Mouse (Mus musculus): ENCODE measurements around the gene Klrb1. TPM values are rescaled to one million over a fixed set of nuclear protein-coding genes. Genes with fewer than 3 reads are reported as not detected.
"Not testable (repeated sequence)": the region's sequence is repeated elsewhere in the genome, so short reads cannot be mapped to it uniquely, and the experiment has no call there.

Klrb1 gene
- polyA plus RNA-seq, 1 experiment from 2014 or later, result not detected

DNA sequence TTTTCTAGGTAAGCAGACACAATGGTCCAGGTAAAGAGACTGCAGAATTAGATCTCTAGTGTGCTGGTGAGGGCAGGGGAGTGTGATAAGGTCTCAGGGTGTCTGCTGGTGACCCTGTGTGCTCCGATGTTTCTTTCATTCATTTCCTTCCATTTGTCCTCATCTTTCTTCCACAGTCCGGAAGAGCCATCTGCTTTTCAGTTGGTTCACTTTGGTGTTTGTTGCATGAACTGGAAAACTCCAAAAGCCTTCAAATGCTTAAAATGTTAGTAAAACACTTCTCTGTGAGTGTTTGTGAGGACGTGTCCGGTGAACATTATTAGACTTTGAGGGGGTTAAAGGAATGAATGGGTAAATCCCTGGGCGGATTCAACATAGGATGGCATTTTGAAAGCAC, 38.3 kb upstream of the Klrb1 start:
- 37% methylated on average over 5 of the region's 5 CpGs for WGBS
- DNase-seq (ENCODE audit: low spot score), result no peak
- Histone ChIP-seq H3K9ac (ENCODE audit: low read length) (peak overlapping the region; percentile 25; the same call in 1 of the 2 replicates), H3K27me3 (replicated peaks; ENCODE audit: control insufficient read depth, insufficient read depth, low read length) (no peaks in the 10 kb centered on the region), H3K4me1 (replicated peaks; ENCODE audit: control insufficient read depth, insufficient read depth, low read length) (no peaks in the 10 kb centered on the region), H3K4me2 (ENCODE audit: low read length) (peak overlapping the region; percentile 46), H3K27ac (ENCODE audit: low read depth) (peak overlapping the region; percentile 33; the same call in 1 of the 2 replicates), H3K36me3 (ENCODE audit: control insufficient read depth, insufficient read depth, low read length) (no peaks in the 10 kb centered on the region), H3K4me3 (ENCODE audit: low read depth, low read length) (peak overlapping the region; percentile 76), H3K9me3 (ENCODE audit: control insufficient read depth, low read length) (no peaks in the 10 kb centered on the region)
- ATAC-seq (replicated peaks; ENCODE audit: low FRiP score, low TSS enrichment, low read depth), result no peak

DNA sequence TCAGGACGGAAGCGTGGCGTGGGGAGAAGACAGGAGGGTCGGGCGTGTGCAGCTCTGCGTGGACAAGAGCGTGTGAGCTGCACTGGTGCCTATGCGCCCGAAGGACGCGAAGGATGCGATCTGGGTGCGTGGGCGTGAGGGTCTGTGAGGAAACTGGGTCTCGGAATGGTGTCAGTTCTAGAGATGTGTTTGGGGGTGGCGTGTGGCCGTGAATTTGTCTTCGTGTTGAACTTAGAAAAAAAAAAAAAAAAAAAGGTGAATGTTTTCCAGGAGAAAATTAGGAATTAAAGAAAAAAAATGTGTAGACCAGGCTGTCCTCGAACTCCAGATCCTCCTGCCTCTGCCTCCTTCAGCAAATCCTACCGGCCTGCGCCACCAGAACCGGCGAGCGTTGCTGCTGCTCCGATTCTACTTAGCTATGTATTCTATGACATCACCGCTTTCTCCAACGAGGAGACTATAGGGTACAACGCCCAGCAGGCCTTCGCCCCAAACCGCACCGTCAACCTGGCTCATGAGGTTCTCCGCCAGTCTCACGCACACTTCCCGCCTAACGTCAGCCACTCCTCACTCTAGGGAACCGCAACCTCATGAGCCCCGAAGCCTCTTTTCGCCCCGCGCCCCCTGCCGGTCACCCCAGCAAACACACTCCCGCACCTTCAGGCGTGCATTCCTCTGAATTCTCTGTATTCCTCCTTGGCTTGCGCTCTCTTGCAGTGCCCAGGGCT, 37.7 kb upstream of the Klrb1 start:
- peak; percentile 100 for DNase-seq (ENCODE audit: low spot score)
- peak overlapping the region; percentile 76 for H3K4me3 ChIP-seq (ENCODE audit: low read depth, low read length)
- peak overlapping the region; percentile 65 for H3K9ac ChIP-seq (ENCODE audit: low read length)
- not testable (repeated sequence) for H3K9me3 ChIP-seq (ENCODE audit: control insufficient read depth, low read length); H3K4me1 ChIP-seq (replicated peaks; ENCODE audit: control insufficient read depth, insufficient read depth, low read length); H3K36me3 ChIP-seq (ENCODE audit: control insufficient read depth, insufficient read depth, low read length); H3K27me3 ChIP-seq (replicated peaks; ENCODE audit: control insufficient read depth, insufficient read depth, low read length)
- peak overlapping the region; percentile 83 for H3K27ac ChIP-seq (ENCODE audit: low read depth)
- ATAC-seq (replicated peaks; ENCODE audit: low FRiP score, low TSS enrichment, low read depth), result peak; percentile 83
- H3K4me2 ChIP-seq (ENCODE audit: low read length), result peak overlapping the region; percentile 46
- under 1% methylated on average over 44 of the region's 44 CpGs for WGBS

DNA sequence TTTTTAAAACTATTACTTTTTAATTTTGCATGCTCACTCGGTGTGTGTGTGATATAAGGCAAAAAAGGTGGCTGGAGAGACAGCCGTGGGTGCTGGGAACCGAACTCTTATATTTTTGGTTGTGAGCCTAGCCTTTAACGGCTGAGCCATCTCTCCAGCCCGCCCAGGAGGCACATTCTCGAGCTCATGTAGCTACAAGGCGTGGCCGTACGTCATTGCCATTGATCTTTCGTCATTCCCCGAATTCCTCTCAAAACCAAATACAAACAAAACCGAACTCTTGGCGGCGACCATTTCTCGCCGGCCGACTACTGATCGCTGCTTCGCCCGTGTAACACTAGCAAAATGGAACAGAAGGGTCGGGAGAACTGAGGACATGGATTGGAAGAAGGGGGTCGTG, 37.2 kb upstream of the Klrb1 start:
- Histone ChIP-seq H3K4me3 (ENCODE audit: low read depth, low read length) (peak overlapping the region; percentile 76), H3K9ac (ENCODE audit: low read length) (peak overlapping the region; percentile 65), H3K27ac (ENCODE audit: low read depth) (peak overlapping the region; percentile 83), H3K4me2 (ENCODE audit: low read length) (peak overlapping the region; percentile 28; the same call in 1 of the 2 replicates)
- not testable (repeated sequence) for H3K27me3 ChIP-seq (replicated peaks; ENCODE audit: control insufficient read depth, insufficient read depth, low read length); H3K4me1 ChIP-seq (replicated peaks; ENCODE audit: control insufficient read depth, insufficient read depth, low read length); H3K9me3 ChIP-seq (ENCODE audit: control insufficient read depth, low read length); H3K36me3 ChIP-seq (ENCODE audit: control insufficient read depth, insufficient read depth, low read length)
- WGBS, result under 1% methylated on average over 22 of the region's 22 CpGs
- ATAC-seq (replicated peaks; ENCODE audit: low FRiP score, low TSS enrichment, low read depth), result peak; percentile 30
- DNase-seq (ENCODE audit: low spot score), result peak; percentile 98

DNA sequence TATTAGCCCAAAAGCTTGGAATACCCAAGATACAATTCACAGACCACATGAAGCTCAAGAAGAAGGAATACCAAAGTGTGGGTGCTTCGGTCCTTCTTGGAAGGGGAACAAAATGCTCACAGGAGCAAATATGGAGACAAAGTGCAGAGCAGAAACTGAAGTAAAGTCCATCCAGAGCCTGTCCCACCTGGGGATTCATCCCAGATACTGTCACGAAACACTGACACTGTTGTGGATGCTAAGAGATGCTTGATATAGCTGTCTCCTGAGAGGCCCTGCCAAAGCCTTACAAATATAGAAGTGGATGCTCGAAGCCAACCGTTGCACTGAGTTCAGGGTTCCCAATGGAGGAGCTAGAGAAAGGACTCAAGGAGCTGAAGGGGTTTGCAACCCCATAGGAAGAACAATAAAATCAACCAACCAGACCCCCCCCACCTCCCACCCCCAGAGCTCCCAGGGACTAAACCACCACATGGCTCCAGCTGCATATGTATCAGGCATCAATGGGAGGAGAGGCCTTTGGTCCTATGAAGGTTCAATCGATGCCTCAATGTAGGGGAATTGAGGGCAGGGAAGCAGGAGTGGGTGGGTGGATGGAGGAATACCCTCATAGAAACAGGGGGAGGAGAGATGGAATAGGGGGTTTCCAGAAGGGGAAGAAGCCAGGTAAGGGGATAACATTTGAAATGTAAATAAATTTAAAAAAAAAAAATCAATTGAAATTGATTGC, 36.5 kb upstream of the Klrb1 start:
- no peaks in the 10 kb centered on the region for H3K9me3 ChIP-seq (ENCODE audit: control insufficient read depth, low read length)
- H3K36me3 ChIP-seq (ENCODE audit: control insufficient read depth, insufficient read depth, low read length), result no peaks in the 10 kb centered on the region
- no peaks in the 10 kb centered on the region for H3K27me3 ChIP-seq (replicated peaks; ENCODE audit: control insufficient read depth, insufficient read depth, low read length)
- peak overlapping the region; percentile 28; the same call in 1 of the 2 replicates for H3K4me2 ChIP-seq (ENCODE audit: low read length)
- 76% methylated on average over 5 of the region's 5 CpGs for WGBS
- no peak overlapping the region for H3K27ac ChIP-seq (ENCODE audit: low read depth)
- no peaks in the 10 kb centered on the region; the same call in 1 of the 2 replicates for H3K4me1 ChIP-seq (replicated peaks; ENCODE audit: control insufficient read depth, insufficient read depth, low read length)
- no peak overlapping the region for H3K9ac ChIP-seq (ENCODE audit: low read length)
- no peak overlapping the region for H3K4me3 ChIP-seq (ENCODE audit: low read depth, low read length)
- ATAC-seq (replicated peaks; ENCODE audit: low FRiP score, low TSS enrichment, low read depth), result no peak
- peak; percentile 49 for DNase-seq (ENCODE audit: low spot score)

DNA sequence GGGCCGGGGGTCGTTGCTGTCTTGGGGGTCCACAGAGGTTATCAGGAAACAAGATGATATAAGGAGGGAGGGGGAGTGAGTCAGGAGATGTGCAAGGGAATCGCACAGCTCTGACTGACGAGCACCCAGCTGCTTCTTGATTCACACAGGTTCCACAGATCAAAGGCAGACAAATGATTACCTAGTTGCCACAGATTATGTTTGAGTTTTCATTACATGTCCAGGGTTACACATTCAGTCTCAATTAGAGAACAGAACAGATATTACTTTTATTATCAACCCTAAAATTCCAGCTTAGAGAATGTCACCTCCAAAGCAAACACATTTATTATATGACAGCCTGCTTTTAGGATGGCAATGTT, 32.5 kb upstream of the Klrb1 start:
- WGBS, result 32% methylated on average over 4 of the region's 4 CpGs
- H3K9me3 ChIP-seq (ENCODE audit: control insufficient read depth, low read length); H3K27ac ChIP-seq (ENCODE audit: low read depth); DNase-seq (ENCODE audit: low spot score); H3K4me1 ChIP-seq (replicated peaks; ENCODE audit: control insufficient read depth, insufficient read depth, low read length); H3K27me3 ChIP-seq (replicated peaks; ENCODE audit: control insufficient read depth, insufficient read depth, low read length); H3K9ac ChIP-seq (ENCODE audit: low read length); H3K4me2 ChIP-seq (ENCODE audit: low read length); H3K36me3 ChIP-seq (ENCODE audit: control insufficient read depth, insufficient read depth, low read length); H3K4me3 ChIP-seq (ENCODE audit: low read depth, low read length): not testable (repeated sequence)
- peak; percentile 1; the same call in 1 of the 2 replicates for ATAC-seq (replicated peaks; ENCODE audit: low FRiP score, low TSS enrichment, low read depth)

DNA sequence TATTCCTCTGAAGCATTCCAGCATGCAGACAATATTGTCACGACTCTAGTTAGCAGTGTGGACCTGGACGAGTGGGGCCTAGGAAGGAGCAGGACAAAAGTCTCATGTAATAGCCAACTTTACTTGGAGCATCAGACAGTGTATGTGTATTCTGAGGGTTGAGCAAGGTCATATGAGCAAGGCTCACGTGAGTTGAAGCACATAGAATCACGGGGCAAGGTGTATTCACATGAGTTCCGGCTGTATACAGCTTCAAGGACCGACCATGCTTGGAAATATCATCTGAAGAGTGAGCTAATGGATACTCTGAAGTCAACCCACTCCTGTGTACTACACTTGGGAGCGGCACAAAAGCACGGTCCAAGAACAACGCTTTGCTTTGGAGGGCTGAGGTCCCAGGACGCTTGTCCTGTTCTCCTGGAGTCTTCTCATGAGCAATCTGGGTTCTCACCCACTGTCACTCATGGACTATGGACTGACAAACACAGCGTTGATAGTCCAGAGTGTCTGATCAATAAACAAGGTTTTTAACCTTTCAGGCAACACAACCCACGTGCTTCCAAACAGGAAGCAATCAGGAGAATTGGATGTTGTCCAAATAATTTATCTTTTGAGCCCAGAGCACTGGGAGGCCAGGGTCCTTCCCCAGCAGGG, 32.0 kb upstream of the Klrb1 start:
- not testable (repeated sequence) for H3K4me1 ChIP-seq (replicated peaks; ENCODE audit: control insufficient read depth, insufficient read depth, low read length); H3K9ac ChIP-seq (ENCODE audit: low read length); DNase-seq (ENCODE audit: low spot score); H3K4me2 ChIP-seq (ENCODE audit: low read length); H3K27me3 ChIP-seq (replicated peaks; ENCODE audit: control insufficient read depth, insufficient read depth, low read length); H3K9me3 ChIP-seq (ENCODE audit: control insufficient read depth, low read length); H3K4me3 ChIP-seq (ENCODE audit: low read depth, low read length); H3K36me3 ChIP-seq (ENCODE audit: control insufficient read depth, insufficient read depth, low read length); H3K27ac ChIP-seq (ENCODE audit: low read depth)
- ATAC-seq (replicated peaks; ENCODE audit: low FRiP score, low TSS enrichment, low read depth), result peak; percentile 38
- WGBS, result 57% methylated on average over 12 of the region's 12 CpGs

DNA sequence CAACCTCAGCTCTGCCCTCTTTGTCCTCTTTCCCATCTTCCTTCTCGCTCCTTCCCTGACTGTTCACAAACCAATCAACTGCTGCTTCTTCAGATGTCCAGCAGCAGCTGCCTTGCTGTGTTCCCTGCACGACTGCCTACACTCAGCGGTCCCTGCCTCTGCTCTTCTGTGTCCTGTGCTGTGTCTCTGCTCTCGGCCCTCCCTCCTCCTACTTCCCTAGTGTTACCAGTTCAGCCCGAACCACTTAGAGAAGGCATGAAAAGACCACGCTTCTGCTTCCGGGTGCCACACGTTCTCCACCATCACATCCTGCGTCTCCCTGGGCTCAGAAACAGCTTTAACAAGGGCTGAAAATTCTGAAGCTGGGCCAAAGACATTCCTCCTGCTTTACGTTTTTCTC, 31.4 kb upstream of the Klrb1 start:
- WGBS, result 23% methylated on average over 10 of the region's 10 CpGs
- not testable (repeated sequence) for H3K9me3 ChIP-seq (ENCODE audit: control insufficient read depth, low read length); H3K9ac ChIP-seq (ENCODE audit: low read length); H3K27me3 ChIP-seq (replicated peaks; ENCODE audit: control insufficient read depth, insufficient read depth, low read length); H3K4me1 ChIP-seq (replicated peaks; ENCODE audit: control insufficient read depth, insufficient read depth, low read length); H3K4me3 ChIP-seq (ENCODE audit: low read depth, low read length); H3K36me3 ChIP-seq (ENCODE audit: control insufficient read depth, insufficient read depth, low read length)
- Histone ChIP-seq H3K27ac (ENCODE audit: low read depth) (peak overlapping the region; percentile 59; the same call in 1 of the 2 replicates), H3K4me2 (ENCODE audit: low read length) (peak overlapping the region; percentile 29)
- ATAC-seq (replicated peaks; ENCODE audit: low FRiP score, low TSS enrichment, low read depth) (peak; percentile 70), DNase-seq (ENCODE audit: low spot score) (peak; percentile 68)

DNA sequence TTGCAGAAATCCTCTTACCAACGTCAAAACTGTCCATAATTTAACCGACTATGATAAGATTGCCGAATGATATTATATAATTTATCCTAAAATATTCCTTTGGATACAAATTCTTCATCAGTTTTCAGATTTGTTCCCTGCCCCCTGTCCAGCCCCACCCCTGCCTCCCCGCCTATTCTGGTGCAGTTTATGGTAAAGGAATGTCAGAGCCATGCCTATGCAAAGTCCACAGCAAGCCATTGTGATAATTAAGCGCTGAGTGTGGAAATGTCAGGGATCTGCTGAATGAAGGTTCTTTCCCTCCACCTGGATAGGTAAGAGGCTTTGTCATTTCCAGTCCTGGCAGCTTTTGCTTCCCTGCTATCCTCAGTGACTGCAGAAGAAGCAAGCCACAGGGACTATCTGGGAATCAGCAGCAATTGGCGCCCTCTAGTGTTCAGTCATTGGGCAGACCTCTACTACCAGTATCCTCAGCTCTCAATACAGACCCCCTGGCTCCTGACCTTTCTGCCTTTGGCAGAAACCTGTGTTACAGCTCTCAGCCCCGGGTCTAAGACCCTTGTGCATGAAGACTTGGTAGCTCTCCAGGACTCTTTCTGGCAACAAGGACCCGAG, 30.9 kb upstream of the Klrb1 start:
- DNase-seq (ENCODE audit: low spot score) (peak; percentile 83), ATAC-seq (replicated peaks; ENCODE audit: low FRiP score, low TSS enrichment, low read depth) (peak; percentile 86)
- H3K4me1 ChIP-seq (replicated peaks; ENCODE audit: control insufficient read depth, insufficient read depth, low read length); H3K4me3 ChIP-seq (ENCODE audit: low read depth, low read length); H3K27ac ChIP-seq (ENCODE audit: low read depth); H3K9ac ChIP-seq (ENCODE audit: low read length); H3K9me3 ChIP-seq (ENCODE audit: control insufficient read depth, low read length); H3K36me3 ChIP-seq (ENCODE audit: control insufficient read depth, insufficient read depth, low read length); H3K27me3 ChIP-seq (replicated peaks; ENCODE audit: control insufficient read depth, insufficient read depth, low read length): not testable (repeated sequence)
- H3K4me2 ChIP-seq (ENCODE audit: low read length), result peak overlapping the region; percentile 29
- WGBS, result 37% methylated on average over 7 of the region's 8 CpGs

All from intestine, embryonic 14.5 days (tissue).